Mouse (Mus musculus) layer of hippocampus, adult 9-11 months (tissue): ENCODE measurements around the gene Pvr.

Source experiments
- DNase-seq: peaks from one replicate; pipeline ENCODE4 v3.0.0; 2022

The Pvr gene

DNA sequence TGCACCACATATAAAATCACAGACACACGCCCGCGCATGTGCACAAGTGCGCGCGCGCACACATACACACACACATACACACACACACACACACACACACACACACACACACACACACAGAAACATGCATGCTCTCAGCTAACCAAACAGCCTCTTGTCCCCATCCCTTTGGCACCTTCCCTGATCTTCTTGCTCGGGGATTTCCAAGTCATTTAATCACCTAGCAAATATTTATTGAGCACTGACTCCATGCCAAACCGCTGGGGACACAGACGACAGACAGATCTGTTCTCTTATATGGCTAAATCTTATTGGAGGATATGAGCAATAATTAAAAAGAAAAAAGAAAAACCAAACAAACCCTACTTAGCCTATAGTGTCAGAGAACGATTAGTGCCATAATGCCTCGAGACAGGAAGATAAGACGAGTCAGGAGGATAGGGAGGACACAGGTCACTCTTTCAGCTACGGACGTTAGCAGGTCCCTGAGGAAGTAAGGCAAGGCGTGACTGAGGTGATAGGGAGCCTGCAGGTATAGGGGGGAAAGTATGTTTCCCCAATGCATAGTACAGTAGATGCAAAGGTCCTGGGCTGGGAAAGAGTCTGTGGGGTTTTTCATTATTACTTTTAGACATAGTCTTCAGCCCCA lies 53.1 kb downstream of the Pvr start:
- no peak for DNase-seq

GRCm38 (mm10) chr7:19866490-19866889 lies 54.5 kb downstream of the Pvr start:
- no peak for DNase-seq

GRCm38 (mm10) chr7:19865246-19866036 lies 55.5 kb downstream of the Pvr start:
- DNase-seq = no peak

- no peak for DNase-seq
Observed at GRCm38 (mm10) chr7:19864241-19864640, 56.7 kb downstream of the Pvr start.

DNA sequence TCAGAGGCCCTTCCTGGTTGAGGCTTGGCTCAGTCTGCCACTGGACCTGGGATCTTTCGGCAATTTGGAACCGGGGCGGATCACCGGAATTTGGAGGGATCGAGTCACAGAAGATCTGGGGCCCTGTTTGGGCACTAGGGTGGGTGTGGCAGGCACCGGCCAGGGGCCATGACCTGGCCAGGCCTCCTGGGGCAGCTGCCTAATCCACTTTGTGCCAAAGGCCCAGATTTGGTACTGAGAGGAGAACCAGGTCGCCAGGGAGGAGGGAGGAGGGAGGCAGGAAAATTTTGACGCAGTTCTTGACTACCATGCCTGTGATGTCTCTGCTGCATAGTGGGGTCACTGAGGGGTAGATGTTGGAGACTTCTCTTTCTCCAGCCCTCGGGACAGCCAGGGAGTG lies 59.8 kb downstream of the Pvr start, which contains the start of gene Ceacam16:
Ceacam16 (minus strand) TSS at position 101 of the 400 bp plus-strand sequence.
- DNase-seq = no peak

GRCm38 (mm10) chr7:19859740-19860139 lies 61.2 kb downstream of the Pvr start:
- no peak for DNase-seq

DNA sequence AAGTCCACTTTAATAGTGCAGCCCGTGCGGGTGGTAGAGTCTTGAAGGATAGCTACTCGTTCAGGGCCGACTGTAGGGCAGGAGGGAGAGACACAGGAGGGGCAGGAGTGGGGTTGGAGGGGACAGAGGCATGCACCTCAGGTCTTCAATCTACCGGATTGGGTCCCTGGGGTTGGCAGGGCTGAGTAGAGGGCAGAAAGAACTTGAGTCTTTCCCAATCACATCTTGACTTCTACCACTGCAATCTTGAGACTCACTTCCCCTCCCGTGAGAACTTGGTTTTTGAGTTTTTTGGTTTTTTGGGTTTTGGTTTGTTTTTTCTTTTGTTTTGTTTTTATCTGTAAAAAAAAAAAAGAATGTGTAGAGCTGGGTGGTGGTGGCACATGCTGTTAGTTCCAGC lies 64.7 kb downstream of the Pvr start:
- no peak for DNase-seq

- no peak for DNase-seq
Observed at GRCm38 (mm10) chr7:19855663-19856062, 65.3 kb downstream of the Pvr start.
